Mouse (Mus musculus): ENCODE measurements around the gene Epn2.

Gene Epn2

DNA sequence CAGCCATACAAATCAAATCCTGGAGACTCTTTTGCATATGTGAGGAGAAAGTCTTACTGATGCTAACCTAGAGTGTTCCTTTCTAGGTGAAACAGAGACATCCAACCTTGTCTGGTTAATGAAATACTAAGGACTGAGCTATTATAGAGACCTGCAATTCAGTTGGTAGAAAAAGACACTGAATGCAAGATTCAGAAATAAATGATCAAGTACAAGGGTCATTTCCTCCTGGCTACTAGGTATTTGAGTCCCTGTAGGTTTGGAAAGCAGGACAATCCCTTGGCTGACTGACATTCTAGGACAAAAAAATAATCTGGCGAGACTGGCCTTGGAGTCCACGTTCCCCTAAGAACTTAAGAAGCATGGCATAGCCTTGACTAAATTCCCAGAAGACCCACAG, 33.9 kb downstream of the Epn2 start:
- in situ Hi-C loops (cut with MboI, MseI): loop anchor here in 1 of 2 experiments (5.0 kb wide), 1 partner anchor 172 kb away; no protein-coding TSS in a partner anchor

DNA sequence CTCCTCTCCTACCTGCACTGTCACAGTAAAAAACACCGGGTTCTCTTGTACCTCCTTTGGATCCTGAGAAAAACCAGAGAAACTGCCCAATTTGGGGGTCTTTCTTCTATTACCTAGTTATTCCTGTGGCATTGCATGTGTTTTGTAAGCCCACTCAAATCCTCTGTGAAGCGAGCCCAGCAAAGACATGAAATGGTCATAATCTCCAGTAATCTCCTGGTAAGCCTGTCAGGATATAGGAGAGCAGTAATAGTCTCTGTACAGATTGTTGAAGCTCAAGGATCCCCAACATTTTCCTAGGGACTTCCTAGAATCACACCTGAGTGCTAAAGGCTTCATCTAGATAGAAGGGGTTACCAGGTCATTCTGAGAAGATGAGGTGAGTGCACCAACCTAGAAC, 38.4 kb downstream of the Epn2 start:
- in situ Hi-C loops (cut with MboI, MseI): no loop called here

DNA sequence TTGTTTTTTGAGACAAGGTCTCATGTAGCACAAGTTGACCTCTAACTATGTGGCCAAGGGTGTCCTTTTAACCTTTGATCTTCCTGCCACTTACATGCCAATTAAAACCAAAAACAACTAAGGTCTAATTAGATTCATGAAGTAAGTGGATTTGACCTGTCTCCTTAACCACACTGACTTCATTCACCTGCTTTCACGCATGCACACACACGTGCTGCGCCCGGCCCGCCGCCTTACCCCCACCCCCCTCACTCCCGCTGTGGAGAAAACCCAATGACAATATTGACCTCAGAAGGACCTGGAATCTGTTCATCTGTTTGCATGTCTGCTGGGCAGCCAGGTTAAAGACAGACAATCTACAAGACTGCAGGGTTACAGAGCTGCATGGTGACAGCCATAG, 38.8 kb downstream of the Epn2 start:
- in situ Hi-C loops (cut with MboI, MseI): no loop called here

DNA sequence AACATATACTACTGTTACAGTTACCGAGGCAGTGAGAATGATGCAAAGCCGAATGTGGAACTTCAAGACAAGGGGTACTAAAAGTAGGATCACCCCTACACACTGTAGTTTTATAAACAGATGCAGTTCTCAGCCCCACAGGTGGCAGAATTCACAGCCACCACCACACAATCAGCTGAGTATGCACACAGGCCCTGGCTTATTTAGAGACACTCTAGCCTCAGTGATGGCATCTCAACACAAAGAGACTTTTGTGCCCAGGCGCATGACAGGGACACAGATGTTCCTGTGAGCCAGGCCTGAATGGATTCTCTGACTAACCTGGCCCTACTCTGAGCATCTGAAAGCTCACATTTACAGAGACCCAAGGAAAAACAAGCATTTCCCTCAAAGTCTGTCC, 42.1 kb downstream of the Epn2 start:
- in situ Hi-C loops (cut with MboI, MseI): no loop called here

DNA sequence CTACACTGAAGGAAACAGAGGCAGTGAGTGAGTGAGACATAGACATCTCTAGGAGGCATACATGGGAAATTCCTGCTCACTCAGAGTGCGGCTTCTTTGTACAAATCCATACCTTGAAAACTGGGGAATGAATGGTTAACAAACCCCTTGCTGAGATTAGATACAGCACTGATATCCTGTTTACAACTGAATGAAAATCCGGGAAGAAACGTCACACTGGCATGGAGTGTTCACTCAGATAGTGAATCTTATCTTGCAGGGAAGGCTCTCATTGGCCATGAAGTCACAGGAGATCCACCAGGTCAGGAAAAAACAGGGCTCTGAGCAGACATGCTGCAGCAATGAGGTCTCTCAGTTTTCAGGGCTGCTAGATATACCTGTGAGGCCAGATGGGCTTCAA, 42.5 kb downstream of the Epn2 start:
- in situ Hi-C loops (cut with MboI, MseI): no loop called here

DNA sequence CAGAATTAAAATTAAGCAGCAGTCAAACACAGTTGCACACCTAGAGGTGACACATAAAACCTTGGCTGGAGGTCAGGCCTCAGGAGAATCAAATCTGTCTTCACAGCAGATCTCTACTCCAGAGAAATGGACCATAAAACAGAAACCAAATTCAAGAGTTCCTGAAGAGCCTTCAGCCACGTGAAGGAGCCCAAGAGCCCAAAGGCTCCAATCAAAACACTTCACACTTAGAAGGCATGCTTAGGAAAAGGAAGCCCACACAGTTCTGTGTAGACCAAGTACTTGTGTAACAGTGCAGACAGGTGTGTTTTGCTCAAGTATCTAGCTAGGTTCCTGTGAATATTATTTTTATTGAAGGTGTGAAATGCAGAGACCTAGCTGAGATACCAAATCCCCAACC, 44.0 kb downstream of the Epn2 start:
- in situ Hi-C loops (cut with MboI, MseI): no loop called here

DNA sequence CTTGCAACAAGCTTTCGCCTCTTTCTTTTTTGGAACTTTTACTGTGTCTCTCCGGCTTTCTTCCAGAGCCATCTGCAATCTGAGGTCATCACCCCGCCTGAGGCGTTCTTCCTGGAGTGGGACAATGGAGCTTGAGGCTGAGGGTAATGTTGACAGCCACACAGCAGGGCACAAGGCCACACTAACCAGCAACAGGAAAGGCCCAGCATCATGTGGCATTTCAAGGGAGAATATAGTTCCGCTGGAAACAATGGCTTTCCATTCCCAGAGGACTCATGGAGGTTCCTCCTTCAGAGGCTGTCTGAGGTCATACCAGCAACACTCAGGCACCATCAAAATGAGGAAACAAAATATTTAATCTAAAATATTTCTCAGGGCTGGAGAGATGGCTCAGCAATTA, 45.9 kb downstream of the Epn2 start:
- in situ Hi-C loops (cut with MboI, MseI): no loop called here

DNA sequence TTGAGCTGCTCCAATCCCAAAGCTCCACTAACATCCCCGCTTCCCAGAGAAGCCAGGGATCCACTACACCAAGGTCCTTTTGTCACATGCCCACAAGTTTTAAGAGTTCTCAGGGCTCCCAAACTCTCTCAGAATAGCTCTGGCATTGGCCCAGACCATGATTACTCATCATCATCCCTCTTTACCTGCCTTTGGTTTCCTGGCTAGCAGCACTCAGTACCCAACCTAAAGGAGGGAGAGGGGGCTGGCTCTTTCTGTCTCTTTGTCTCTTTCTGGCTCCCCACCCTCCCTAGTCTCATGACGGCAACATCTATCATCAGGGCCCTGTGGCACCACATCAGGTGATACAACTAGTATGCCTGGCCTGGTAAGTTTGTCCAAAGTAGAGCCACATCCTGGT, 46.7 kb downstream of the Epn2 start:
- in situ Hi-C loops (cut with MboI, MseI): no loop called here

DNA sequence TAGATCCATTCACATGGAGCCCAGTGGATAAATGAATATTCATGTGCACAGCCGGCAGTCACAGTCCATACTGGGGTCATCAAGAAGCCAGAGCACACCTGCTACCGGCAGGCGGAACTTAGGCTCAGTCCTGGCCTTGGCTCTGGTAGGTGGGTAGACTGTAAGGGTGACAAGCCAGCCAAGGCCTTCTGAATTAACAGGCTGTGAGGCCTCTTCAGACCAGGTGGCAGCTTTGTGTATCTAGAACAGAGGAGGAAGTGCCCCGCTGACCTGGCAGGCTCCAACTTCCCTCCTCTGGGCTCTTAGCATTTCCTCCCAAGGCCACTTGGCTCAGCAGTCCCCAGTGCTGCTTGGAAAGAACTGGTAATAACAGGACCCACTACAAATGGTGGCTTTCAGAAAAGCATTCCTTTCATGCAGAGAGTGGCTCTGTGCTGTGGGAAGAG, 50.2 kb downstream of the Epn2 start:
- in situ Hi-C loops (cut with MboI, MseI): no loop called here

DNA sequence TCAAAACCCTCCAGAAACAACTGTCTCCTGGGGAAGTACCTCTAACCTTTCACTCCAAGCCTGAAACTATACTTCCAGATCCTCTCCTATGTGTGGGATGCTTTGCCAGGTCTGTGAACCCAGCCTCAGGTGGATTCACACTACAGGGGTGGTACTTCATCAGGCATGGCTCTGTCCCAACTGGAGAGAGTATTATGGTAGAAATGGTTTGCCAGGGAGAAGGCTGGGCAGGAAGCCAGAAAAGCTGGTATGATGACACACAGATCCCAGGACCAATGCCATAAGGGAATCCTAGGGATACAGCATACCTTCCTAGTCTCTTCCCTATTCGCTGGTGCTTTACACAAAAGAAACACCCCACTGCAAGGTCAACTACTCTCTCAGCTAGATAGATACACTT, 52.6 kb downstream of the Epn2 start:
- in situ Hi-C loops (cut with MboI, MseI): no loop called here

DNA sequence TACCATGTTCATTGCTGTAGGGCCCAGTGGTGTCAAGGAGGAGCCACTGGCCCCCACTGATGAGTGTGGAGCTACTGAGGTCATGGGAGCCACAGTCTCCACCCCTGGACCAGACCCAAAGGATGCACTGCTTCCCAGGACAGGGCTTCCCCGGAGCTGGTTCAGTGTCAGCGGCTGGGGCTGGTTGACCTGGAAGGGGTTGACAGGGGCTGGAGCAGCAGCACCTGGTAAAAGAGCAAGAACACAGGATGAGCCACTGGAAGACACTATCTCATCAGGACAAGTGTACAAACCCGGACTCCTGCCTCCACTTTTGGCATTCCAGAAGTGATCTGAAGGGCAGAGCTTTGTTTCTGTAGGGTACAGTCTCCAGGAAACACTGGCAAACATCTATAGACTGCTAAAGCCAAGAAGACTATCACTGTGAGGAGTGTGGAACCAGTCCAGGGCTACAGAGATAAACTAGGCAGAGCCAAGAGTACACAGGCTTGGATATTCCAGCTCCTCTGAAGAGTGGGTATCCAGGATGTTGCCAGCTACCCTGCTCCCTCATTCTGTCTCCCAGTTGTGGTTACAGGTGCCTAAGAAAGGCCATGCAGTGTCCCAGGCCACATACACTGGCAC, 59.9 kb downstream of the Epn2 start:
- in situ Hi-C loops (cut with MboI, MseI): no loop called here

DNA sequence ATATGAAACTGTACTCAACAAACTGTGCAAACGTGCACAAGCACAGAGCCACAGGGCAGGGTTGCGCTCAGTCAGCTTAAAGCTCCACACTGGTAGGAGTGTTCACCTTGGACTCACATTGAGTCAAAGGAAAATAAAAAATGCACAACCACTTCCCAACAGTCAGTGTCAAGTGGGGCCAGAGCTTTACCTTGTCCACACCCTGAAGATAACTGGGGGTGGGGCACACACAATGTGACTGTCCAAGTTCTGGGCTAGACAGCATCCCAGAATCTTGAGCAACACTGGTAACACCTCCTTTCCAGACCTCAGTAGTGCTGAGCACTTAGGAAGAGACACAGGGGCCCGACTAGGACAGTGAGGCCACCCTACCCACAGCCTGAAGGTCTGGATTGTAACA, 60.6 kb downstream of the Epn2 start:
- in situ Hi-C loops (cut with MboI, MseI): no loop called here

DNA sequence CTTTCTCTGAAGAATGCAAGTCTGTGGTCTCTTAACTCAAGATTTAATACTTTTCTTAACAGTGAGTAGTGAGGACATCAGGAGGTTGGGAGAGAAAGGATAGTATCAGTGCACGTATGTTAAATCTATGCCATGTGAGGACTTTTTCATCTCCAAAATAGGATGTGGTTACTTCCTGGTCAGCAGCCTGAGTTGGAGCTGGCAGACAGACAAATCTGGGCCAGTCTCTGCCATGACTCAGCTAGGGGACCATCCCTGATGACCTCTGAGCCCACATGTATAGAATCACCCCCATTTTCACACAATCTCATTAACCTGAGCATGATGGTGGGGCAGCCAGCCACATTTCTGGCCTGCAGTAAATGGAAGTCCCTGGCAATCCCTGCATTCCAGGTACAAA, 61.5 kb downstream of the Epn2 start:
- in situ Hi-C loops (cut with MboI, MseI): no loop called here

DNA sequence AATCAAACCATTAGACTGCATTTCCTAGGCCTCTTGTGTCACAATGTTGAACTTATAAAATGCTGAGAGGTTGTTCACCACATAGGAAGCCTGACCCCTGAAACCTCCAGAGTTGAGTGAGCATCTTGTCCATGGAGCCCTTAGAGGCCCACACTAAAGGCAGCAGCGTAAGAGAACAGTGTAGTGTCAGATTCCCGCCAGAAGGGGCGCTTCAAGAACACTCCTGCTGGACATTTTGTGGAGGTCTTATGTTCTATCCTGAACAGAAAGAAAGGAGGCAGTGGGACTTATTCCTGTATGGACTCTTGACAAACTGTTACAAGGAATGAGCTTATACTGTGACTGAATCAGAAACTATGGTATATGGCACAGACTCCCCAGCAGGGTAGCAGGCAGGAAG, 64.5 kb downstream of the Epn2 start:
- in situ Hi-C loops (cut with MboI, MseI): no loop called here

DNA sequence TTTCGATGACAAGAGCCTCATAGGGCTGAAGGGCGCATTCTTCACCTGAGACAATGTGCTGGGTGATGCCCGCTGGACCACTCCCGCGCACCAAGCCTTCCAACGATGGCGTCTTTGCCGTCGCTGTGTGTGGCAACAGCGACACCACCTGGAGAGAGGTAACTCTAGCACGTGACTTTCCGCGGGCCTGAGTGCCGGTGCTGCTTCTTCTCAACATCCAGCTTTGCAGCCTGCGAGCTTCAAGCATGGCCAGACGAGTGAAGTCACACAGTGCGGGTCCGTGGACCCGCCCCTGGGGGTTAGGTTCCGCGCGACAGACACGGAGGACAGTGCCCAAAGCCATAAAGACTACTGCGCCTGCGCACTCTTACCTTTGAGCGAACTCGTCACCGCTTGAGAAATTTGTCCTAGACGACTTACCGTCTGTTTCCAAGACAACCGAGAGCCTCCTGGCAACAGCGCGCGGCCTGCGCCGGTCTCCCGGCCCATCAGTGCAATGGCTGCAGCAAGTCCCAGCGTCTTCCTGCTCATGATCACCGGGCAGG, 74.7 kb downstream of the Epn2 start, which contains the start of gene B9d1:
B9d1 (plus strand) TSS at position 432 of the 545 bp plus-strand sequence.
- in situ Hi-C loops (cut with MboI, MseI): loop anchor here (5.0 kb wide), 3 partner anchors 92 to 113 kb away; no protein-coding TSS in a partner anchor

DNA sequence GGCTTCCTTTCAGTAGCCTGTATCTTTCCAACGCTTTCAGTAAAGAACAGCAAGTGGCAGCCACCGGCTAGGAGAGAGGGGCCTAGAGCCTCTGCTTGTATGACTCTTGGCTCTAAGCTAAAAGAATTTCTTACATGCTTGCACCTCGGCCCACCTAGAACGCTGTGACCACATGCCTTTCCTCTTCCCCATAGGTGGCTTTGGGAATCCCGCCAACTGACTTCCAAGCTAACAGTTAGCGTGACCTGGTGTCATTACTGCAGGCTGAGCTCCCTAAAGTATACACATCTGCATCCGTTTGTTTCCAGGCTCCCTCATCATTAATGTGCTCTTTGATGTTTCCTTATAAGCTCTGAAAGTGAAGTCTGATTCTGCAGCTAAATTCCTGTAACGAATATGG, 75.6 kb downstream of the Epn2 start:
- in situ Hi-C loops (cut with MboI, MseI): no loop called here

DNA sequence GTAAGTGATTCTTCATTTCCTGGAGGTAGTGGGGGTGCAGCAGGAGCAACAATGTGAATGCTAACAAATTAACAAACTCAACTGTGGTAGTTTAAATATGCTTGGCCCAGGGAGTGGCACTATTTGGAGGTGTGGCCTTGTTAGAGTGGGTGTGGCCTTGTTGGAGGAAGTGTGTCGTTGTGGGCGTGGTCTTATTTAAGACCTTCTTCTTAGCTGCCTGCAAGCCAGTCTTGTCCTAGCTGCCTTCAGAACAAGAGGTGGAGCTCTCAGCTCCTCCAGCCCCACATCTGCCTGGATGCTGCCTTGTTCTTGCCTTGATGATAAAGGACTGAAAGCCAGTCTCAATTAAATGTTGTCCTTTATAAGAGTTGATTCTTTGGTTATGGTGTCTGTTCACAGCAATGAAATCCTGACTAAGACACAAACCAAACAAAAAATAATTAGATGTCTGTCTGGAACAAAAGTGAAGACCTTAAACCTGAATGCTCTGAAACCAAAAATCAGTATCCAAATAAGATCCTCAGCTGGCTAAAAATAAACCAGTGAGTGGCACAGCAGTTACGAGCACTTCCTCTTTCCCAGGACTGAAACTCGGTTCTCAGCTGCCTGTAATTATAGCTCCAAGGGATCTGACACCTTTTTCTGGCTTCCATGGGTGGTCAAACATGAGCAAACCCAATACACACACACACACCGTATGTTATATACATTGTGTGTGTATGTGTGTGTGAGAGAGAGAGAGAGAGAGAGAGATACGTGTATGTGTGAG, 80.6 kb downstream of the Epn2 start:
- in situ Hi-C loops (cut with MboI, MseI): loop anchor here in 1 of 2 experiments (5.0 kb wide), 1 partner anchor 728 kb away; no protein-coding TSS in a partner anchor

DNA sequence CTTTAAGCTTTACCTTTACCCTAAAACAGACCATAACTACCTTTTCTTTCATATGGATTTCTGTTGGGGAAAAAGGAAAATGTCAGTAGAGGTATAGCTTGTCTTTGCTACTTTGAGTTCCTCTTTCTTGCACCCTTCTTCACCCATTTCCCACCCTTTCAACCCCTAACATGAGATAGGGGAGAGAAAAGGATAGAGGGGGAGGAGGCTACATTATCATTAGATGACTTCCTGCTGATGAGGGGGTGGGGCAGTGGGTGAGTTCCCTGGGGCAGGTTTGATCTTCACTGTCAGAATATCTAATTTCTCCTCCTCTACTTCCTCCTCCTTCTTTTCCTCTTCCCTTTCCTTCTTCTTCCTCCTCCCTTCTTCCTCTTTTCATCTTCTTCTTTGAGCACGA, 82.0 kb downstream of the Epn2 start:
- in situ Hi-C loops (cut with MboI, MseI): loop anchor here in 1 of 2 experiments (5.0 kb wide), 1 partner anchor 730 kb away; no protein-coding TSS in a partner anchor

DNA sequence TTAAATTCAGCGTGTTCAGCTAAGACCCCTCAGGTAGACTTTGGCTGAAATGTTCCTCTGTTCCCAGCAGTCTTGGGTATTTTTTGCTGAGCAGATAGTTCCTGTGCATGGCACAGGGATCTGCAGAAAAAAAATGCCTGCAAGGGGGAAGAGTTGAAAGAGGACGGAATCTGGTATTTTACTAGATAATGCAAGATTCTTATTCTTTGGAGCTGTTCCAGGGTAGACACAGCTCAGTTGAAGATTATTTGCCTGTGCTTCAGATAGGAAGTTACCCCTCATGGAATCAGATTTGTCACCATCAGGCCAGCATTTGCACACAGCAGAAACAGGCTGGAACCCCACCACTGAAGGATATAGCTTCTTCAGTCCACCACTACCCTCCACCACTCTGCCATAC, 84.0 kb downstream of the Epn2 start:
- in situ Hi-C loops (cut with MboI, MseI): loop anchor here in 1 of 2 experiments (5.0 kb wide), 1 partner anchor 732 kb away; no protein-coding TSS in a partner anchor

DNA sequence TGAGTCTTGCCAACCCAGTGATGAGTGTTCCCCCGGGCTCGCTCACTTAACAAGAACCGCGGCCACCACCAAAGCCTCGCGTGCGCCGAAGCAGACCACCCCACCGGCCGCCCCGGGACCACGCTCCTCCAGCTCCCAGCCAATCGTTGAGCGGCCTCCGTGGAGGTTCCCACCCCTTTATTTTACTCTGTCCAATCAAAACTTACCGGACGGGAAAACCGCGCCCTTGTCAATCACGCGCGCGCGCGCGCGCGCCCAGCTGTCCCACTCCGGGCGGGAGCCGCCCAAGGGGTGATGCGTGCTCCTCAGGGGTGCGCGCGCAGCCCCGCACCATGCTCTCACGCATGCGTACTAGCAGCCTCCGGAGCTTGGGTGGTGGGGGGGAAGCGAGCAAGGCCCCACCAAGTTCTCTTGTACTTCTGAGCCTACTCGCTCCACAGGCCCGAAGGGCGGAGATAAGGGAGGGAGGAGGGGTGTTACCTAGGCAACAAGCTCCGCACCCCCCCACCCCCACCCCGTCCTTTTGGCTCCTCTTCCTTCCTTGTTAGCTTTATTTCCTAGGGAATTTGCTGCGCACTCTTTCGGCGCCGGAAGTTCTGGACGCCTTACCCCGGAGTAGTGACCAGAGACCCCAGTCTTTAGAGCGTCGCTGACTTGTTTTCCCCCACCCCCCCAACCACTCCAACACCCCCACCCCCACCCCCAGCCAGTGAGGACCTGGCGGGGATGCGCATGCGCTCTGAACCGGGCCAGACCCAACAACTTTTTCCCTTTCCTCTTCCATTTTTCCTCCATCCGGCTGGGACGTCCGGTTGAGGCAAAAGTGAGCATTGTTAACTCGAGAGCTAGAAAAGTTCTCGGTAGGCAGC, 85.1 kb downstream of the Epn2 start, which contains the start of gene Mapk7:
Mapk7 (minus strand) TSS at position 278 of the 869 bp plus-strand sequence.
- in situ Hi-C loops (cut with MboI, MseI): no loop called here

DNA sequence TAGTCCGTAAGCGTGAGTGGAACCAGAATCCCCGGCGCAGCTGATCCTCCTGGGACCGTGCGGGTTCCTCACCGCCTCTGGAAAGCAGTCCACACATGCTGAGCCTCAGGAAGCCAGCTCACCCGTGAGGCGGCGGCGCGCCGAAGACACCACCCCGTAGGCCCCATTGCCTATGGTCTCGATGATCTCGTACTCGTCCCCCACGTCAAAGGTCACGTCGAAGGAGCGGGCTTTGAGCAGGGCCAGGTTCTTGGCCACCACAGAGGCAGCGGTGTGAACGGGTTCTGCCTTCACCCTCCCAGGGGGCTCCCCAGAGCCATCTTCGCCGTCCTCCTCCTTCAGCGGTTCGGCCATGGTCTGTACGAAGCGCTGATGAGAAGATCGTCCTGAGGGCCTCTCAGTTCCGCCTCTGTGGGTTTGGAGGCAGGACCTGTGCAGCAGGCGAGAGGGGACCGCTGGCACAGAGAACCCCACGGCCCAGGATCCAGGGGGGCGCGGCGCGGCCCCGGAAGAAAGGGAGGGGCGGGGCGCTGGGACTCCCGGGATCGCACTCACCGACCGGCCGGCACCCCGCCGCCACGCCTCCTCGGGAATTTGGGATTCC, 85.9 kb downstream of the Epn2 start:
- in situ Hi-C loops (cut with MboI, MseI): no loop called here
